Mouse (Mus musculus) thymus, adult 2 months (tissue): ENCODE measurements around the gene Srbd1.

ENCODE experiments used
- CTCF ChIP-seq: fragments of 200-500 bp; IDR thresholded peaks from 2 replicates; pipeline ENCODE4 v1.5.1; 2012; ENCODE audit warnings: mild to moderate bottlenecking, control low read depth, low read length, moderate library complexity, borderline replicate concordance; ENCODE audit not compliant: control insufficient read depth, poor library complexity, insufficient read depth; ENCODE audit errors: extremely low read depth
- POLR2A ChIP-seq: fragments of 200-500 bp; IDR thresholded peaks from 2 replicates; pipeline ENCODE4 v1.6.1; 2012; ENCODE audit warnings: mild to moderate bottlenecking, low read length, control low read depth, moderate library complexity; ENCODE audit not compliant: control insufficient read depth, poor library complexity, insufficient read depth; ENCODE audit errors: extremely low read depth

- TF ChIP-seq CTCF, result no peak
- TF ChIP-seq POLR2A, result no peak
Observed at GRCm38 (mm10) chr17:86170164-86170958, 25.4 kb upstream of the Srbd1 start.
